Mouse (Mus musculus): Measurements from ENCODE around the gene Mtpn. TPM values are rescaled to one million over a fixed set of nuclear protein-coding genes. Genes with fewer than 3 reads are reported as not detected.

Gene Mtpn
- polyA plus RNA-seq, 1 experiment from 2014 or later = 61.6 TPM

DNA sequence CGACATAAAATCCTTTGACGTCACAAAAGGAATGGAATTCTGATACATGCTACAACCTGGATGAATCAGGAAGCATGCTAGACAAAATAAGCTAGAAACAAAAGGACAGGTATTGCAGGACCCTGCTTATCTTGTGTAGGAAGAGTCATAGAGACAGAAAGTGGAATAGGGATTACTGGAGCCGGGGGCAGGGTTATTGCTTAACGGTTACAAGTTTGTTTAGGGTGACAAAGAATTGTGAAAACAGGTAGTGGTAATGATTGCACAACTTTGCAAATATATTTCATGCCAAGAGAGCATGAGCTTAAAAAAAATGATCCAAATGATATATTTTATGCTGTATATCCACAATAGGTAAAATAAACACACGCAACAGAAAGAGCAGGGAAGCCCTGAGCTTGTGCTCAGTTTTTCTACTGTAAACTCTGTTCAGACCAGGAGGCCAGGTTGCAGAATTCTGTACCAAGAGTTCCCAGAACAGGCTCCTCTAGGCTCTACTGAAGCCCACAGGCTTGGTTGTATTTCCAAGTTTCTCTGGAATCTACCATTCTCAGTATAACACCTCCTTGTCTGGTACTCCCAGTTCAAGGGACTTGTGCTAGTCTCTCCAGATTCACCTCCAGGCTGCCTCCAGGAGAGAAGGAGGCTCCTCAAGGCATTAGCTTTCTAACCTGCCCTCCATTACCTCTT is 39.6 kb downstream of the Mtpn start:
- WGBS = 79% methylated on average over 5 of the region's 5 CpGs
- H3K4me1 ChIP-seq (replicated peaks; ENCODE audit: control insufficient read depth, insufficient read depth, low read length) = no peaks in the 10 kb centered on the region
- no peak for ATAC-seq
- no peaks in the 10 kb centered on the region for H3K27me3 ChIP-seq (replicated peaks; ENCODE audit: control insufficient read depth, insufficient read depth, low read length)
- no peak overlapping the region for H3K4me3 ChIP-seq (ENCODE audit: low read depth, low read length)
- no peak for TF ChIP-seq CTCF (IDR thresholded peaks at IDR 0.05; ENCODE audit: low read depth)
- H3K9me3 ChIP-seq (ENCODE audit: control insufficient read depth) = no peaks in the 10 kb centered on the region
- H3K27ac ChIP-seq (ENCODE audit: low read depth, low read length) = no peak overlapping the region
- no peaks in the 10 kb centered on the region for H3K36me3 ChIP-seq (ENCODE audit: control insufficient read depth, insufficient read depth)
- no peak overlapping the region for H3K4me2 ChIP-seq (replicated peaks; ENCODE audit: low read depth)
- H3K9ac ChIP-seq (ENCODE audit: low read depth, low read length) = no peak overlapping the region

DNA sequence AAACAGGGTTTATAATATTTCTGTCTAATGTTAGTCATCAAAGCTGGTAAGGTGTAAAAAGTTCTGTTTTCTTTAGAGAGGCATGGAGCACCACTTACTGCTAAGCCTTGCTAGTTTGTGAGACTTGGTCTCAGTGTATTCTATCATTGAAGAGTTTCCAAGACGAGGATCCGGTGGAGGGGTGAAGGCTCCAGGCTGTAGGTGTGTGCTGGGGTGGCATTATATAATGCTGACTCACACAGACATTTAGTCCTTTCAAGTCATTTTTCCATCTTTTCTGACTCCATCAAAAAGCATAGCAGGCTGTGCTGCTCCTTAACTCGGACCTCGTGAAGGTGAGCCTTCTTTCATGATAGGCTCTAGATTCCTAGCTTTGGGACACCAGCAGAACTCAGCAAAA is 42.3 kb downstream of the Mtpn start:
- Histone ChIP-seq H3K9ac (ENCODE audit: low read depth, low read length) (no peak overlapping the region), H3K4me2 (replicated peaks; ENCODE audit: low read depth) (no peak overlapping the region), H3K27ac (ENCODE audit: low read depth, low read length) (no peak overlapping the region), H3K36me3 (ENCODE audit: control insufficient read depth, insufficient read depth) (no peaks in the 10 kb centered on the region), H3K9me3 (ENCODE audit: control insufficient read depth) (no peaks in the 10 kb centered on the region), H3K27me3 (replicated peaks; ENCODE audit: control insufficient read depth, insufficient read depth, low read length) (no peaks in the 10 kb centered on the region), H3K4me3 (ENCODE audit: low read depth, low read length) (no peak overlapping the region), H3K4me1 (replicated peaks; ENCODE audit: control insufficient read depth, insufficient read depth, low read length) (no peaks in the 10 kb centered on the region)
- whole genome bisulfite sequencing = 92% methylated on average over 4 of the region's 4 CpGs
- no peak for ATAC-seq
- TF ChIP-seq CTCF (IDR thresholded peaks at IDR 0.05; ENCODE audit: low read depth) = no peak

DNA sequence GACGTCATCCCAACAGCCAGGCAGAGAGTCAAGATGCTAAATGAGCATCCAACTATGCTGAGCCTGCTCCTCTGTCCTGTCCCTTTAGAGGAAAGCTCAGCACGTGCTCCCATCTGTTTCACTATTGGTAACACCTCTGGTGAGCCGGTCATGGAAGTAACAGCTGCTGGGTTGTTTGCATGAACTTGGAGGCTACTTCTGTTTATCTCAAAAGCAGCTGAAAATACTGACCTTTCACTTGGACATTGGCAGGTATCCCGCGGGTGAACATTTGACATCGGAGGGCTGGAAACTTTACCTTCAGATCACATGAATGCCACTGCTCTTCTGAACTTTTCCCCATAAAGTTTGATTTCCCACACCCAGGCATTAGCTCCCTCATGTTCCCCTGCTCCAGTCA is 45.8 kb downstream of the Mtpn start:
- no peaks in the 10 kb centered on the region for H3K27me3 ChIP-seq (replicated peaks; ENCODE audit: control insufficient read depth, insufficient read depth, low read length)
- ATAC-seq = no peak
- WGBS = 80% methylated on average over 6 of the region's 6 CpGs

DNA sequence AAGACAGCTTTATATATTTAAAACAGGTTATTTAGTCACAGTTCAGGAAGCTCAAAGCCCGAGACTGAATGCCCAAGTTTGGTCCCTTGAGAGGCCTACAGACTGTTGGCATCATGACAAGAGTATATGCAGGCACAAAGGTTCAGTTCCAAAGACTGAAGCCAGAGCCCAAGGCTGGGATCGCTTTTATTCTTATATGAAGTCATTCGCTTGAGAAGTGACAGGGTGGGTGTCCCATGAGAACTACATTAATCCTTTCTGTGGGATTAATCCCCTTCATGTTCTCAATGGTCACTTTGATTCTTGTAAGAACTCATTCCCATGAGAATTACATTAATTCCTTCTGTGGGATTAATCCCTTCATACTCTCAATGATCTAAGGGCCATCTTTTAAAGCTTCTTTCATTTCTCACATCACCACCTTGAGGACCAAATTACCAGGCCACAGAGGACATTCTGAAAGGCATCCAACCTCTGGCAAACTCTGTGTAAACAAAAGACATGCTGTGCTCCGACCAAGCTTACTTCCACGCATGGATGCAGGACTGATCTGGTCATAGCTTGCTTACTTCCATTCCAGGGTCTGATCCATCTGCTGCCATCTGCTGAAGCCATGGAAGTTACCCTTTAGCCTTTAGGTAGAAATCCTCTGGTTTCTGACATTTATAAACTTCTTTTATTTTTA is 59.9 kb downstream of the Mtpn start:
- Histone ChIP-seq H3K27ac (ENCODE audit: low read depth, low read length) (no peak overlapping the region), H3K4me3 (ENCODE audit: low read depth, low read length) (no peak overlapping the region), H3K9me3 (ENCODE audit: control insufficient read depth) (no peaks in the 10 kb centered on the region), H3K4me2 (replicated peaks; ENCODE audit: low read depth) (no peak overlapping the region), H3K27me3 (replicated peaks; ENCODE audit: control insufficient read depth, insufficient read depth, low read length) (no peaks in the 10 kb centered on the region), H3K36me3 (ENCODE audit: control insufficient read depth, insufficient read depth) (no peaks in the 10 kb centered on the region), H3K9ac (ENCODE audit: low read depth, low read length) (no peak overlapping the region), H3K4me1 (replicated peaks; ENCODE audit: control insufficient read depth, insufficient read depth, low read length) (no peaks in the 10 kb centered on the region)
- WGBS = 71% methylated on average over 5 of the region's 5 CpGs
- no peak for ATAC-seq
- no peak for TF ChIP-seq CTCF (IDR thresholded peaks at IDR 0.05; ENCODE audit: low read depth)

More for the DNA sequence above, 45.8 kb downstream of the Mtpn start:
- no peaks in the 10 kb centered on the region for H3K9me3 ChIP-seq (ENCODE audit: control insufficient read depth)
- no peak overlapping the region for H3K4me2 ChIP-seq (replicated peaks; ENCODE audit: low read depth)
- TF ChIP-seq CTCF (IDR thresholded peaks at IDR 0.05; ENCODE audit: low read depth) = no peak
- no peak overlapping the region for H3K4me3 ChIP-seq (ENCODE audit: low read depth, low read length)
- no peaks in the 10 kb centered on the region for H3K36me3 ChIP-seq (ENCODE audit: control insufficient read depth, insufficient read depth)
- H3K9ac ChIP-seq (ENCODE audit: low read depth, low read length) = no peak overlapping the region
- H3K27ac ChIP-seq (ENCODE audit: low read depth, low read length) = no peak overlapping the region
- H3K4me1 ChIP-seq (replicated peaks; ENCODE audit: control insufficient read depth, insufficient read depth, low read length) = no peaks in the 10 kb centered on the region

DNA sequence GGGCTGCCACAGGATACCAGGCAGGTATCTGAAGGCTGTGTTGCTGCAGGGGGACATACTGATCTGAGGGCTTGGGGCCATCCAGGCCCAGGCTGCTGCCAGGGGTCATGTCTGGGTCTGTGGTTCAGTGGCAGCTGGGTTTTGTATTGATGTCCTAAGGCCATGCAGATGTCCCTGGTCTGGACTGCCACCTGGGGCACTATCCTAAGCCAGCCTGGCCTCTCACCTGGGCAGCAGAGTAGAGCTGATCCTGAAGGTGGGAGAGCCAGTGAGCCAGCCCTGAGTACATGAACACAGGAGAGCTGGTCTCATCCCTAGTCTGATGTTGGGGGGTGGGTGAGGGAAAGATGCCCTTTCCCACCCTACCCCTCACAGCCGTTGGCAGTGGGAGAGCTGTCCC is 62.9 kb downstream of the Mtpn start:
- Histone ChIP-seq H3K36me3 (ENCODE audit: control insufficient read depth, insufficient read depth) (no peaks in the 10 kb centered on the region), H3K27me3 (replicated peaks; ENCODE audit: control insufficient read depth, insufficient read depth, low read length) (no peaks in the 10 kb centered on the region), H3K4me2 (replicated peaks; ENCODE audit: low read depth) (no peak overlapping the region), H3K4me1 (replicated peaks; ENCODE audit: control insufficient read depth, insufficient read depth, low read length) (no peaks in the 10 kb centered on the region), H3K27ac (ENCODE audit: low read depth, low read length) (no peak overlapping the region), H3K4me3 (ENCODE audit: low read depth, low read length) (no peak overlapping the region), H3K9me3 (ENCODE audit: control insufficient read depth) (no peaks in the 10 kb centered on the region), H3K9ac (ENCODE audit: low read depth, low read length) (no peak overlapping the region)
- WGBS = 70% methylated on average over 1 of the region's 1 CpGs
- ATAC-seq = no peak
- no peak for TF ChIP-seq CTCF (IDR thresholded peaks at IDR 0.05; ENCODE audit: low read depth)

DNA sequence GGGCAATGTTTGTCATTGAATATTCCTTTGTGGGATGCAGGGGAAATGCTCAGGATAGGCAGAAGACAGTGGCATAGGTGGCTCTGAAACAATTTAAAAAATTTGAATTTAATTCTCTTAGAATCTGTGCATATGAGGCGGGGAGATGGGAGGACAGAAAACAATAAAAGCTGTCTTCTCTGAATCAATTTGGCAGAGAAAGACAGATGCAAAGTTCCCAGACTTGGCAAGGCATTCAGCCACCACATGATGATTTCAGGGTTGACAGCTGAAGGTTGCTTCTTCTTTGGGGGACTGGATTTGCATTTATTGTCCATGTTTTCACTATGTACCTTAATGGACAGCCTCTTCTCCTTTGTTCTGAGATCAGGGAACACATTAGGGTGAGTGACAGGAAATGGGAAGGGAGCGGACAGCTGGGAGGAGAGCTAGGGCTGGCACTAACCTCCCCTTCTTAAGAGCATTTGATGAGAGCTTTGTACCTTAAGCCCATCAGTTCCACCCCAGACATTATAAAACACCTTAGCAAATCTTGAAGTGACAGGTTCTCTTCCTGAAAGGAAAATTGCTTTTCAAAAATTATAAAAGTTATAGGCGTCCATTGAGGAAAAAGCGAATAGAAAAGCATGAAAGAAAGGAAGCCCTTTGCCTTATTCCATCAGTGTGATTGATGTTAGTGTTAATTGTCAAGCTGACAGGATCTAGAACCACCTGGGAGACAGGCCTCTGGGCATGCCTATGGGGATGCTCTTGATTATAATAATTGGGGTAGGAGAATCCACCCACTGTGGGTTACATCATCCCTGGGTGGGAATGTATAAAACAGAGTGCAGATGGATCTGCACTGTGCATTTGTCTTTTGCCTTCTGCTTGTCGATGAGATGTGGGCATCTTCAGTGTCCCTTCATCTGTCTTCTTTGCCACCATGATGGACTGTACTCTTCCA is 76.0 kb downstream of the Mtpn start:
- Histone ChIP-seq H3K9me3 (ENCODE audit: control insufficient read depth) (no peaks in the 10 kb centered on the region), H3K4me2 (replicated peaks; ENCODE audit: low read depth) (no peak overlapping the region), H3K4me1 (replicated peaks; ENCODE audit: control insufficient read depth, insufficient read depth, low read length) (no peaks in the 10 kb centered on the region), H3K27me3 (replicated peaks; ENCODE audit: control insufficient read depth, insufficient read depth, low read length) (no peaks in the 10 kb centered on the region), H3K9ac (ENCODE audit: low read depth, low read length) (no peak overlapping the region), H3K27ac (ENCODE audit: low read depth, low read length) (no peak overlapping the region), H3K4me3 (ENCODE audit: low read depth, low read length) (no peak overlapping the region), H3K36me3 (ENCODE audit: control insufficient read depth, insufficient read depth) (no peaks in the 10 kb centered on the region)
- TF ChIP-seq CTCF (IDR thresholded peaks at IDR 0.05; ENCODE audit: low read depth) = no peak
- ATAC-seq = no peak
- WGBS = 80% methylated on average over 5 of the region's 5 CpGs

Measured in intestine, postnatal 0 days (tissue).